Mouse (Mus musculus): ENCODE results near the gene Zfp941.

- no peak for TF ChIP-seq MAFK (IDR thresholded peaks at IDR 0.05; ENCODE audit: insufficient read depth, low read depth, low read length)
- TF ChIP-seq ZNF384 (IDR thresholded peaks at IDR 0.05; ENCODE audit: low read depth, low read length), result no peak
Measured at GRCm38 (mm10) chr7:140788053-140788435, 33.9 kb downstream of the Zfp941 start.
